Mouse (Mus musculus): ENCODE data around the gene Prr19. TPM values are rescaled to one million over a fixed set of nuclear protein-coding genes. Genes with fewer than 3 reads are reported as not detected.
A peak's percentile ranks its signal among the peaks of the same experiment; 100 is the strongest.

Prr19 gene
- total RNA-seq, 2 experiments from 2014 or later = not detected

- DNase-seq (ENCODE audit: extremely low spot score in 1 of 2, low spot score in 1 of 2) = no peak
These were observed 10.7 kb upstream of the Prr19 start for GRCm38 (mm10) chr7:25290463-25290862.

- no peak for DNase-seq (ENCODE audit: extremely low spot score in 1 of 2, low spot score in 1 of 2)
These were observed 10.3 kb upstream of the Prr19 start for GRCm38 (mm10) chr7:25290911-25291310.

GRCm38 (mm10) chr7:25292107-25292506 is 9.1 kb upstream of the Prr19 start:
- DNase-seq (ENCODE audit: extremely low spot score in 1 of 2, low spot score in 1 of 2) = no peak

- DNase-seq (ENCODE audit: extremely low spot score in 1 of 2, low spot score in 1 of 2) = no peak
These were observed 7.9 kb upstream of the Prr19 start for GRCm38 (mm10) chr7:25293191-25293739.

- no peak for DNase-seq (ENCODE audit: extremely low spot score in 1 of 2, low spot score in 1 of 2)
These were observed 6.7 kb upstream of the Prr19 start for GRCm38 (mm10) chr7:25294495-25294894.

GRCm38 (mm10) chr7:25294960-25295722 is 6.1 kb upstream of the Prr19 start:
- no peak for DNase-seq (ENCODE audit: extremely low spot score in 1 of 2, low spot score in 1 of 2)

GRCm38 (mm10) chr7:25296945-25297453 is 4.2 kb upstream of the Prr19 start:
- no peak for DNase-seq (ENCODE audit: extremely low spot score in 1 of 2, low spot score in 1 of 2)

GRCm38 (mm10) chr7:25297454-25298325 is 3.5 kb upstream of the Prr19 start, which contains the start of gene Pafah1b3:
Gene Pafah1b3 (minus strand): TSS chr7:25297986.
- peak; percentile 58 to 70 for DNase-seq (ENCODE audit: extremely low spot score in 1 of 2, low spot score in 1 of 2)

- DNase-seq (ENCODE audit: extremely low spot score in 1 of 2, low spot score in 1 of 2) = no peak
These were observed 1.9 kb downstream of the Prr19 start for GRCm38 (mm10) chr7:25303003-25303684.

- DNase-seq (ENCODE audit: extremely low spot score in 1 of 2, low spot score in 1 of 2) = no peak
These were observed 2.4 kb downstream of the Prr19 start for GRCm38 (mm10) chr7:25303685-25304006.

- no peak for DNase-seq (ENCODE audit: extremely low spot score in 1 of 2, low spot score in 1 of 2)
These were observed 4.3 kb downstream of the Prr19 start for GRCm38 (mm10) chr7:25305481-25305880.

GRCm38 (mm10) chr7:25305956-25306613 is 4.9 kb downstream of the Prr19 start, which contains the start of gene Tmem145:
Gene Tmem145 (plus strand): TSS chr7:25306106.
- no peak for DNase-seq (ENCODE audit: extremely low spot score in 1 of 2, low spot score in 1 of 2)

GRCm38 (mm10) chr7:25306614-25306996 is 5.4 kb downstream of the Prr19 start:
- no peak for DNase-seq (ENCODE audit: extremely low spot score in 1 of 2, low spot score in 1 of 2)

GRCm38 (mm10) chr7:25308702-25309318 is 7.6 kb downstream of the Prr19 start:
- DNase-seq (ENCODE audit: extremely low spot score in 1 of 2, low spot score in 1 of 2) = no peak

- DNase-seq (ENCODE audit: extremely low spot score in 1 of 2, low spot score in 1 of 2) = no peak
These were observed 8.2 kb downstream of the Prr19 start for GRCm38 (mm10) chr7:25309425-25309824.

GRCm38 (mm10) chr7:25311193-25311592 is 10.0 kb downstream of the Prr19 start:
- no peak for DNase-seq (ENCODE audit: extremely low spot score in 1 of 2, low spot score in 1 of 2)

GRCm38 (mm10) chr7:25313325-25313724 is 12.1 kb downstream of the Prr19 start:
- no peak for DNase-seq (ENCODE audit: extremely low spot score in 1 of 2, low spot score in 1 of 2)

GRCm38 (mm10) chr7:25314606-25315305 is 13.5 kb downstream of the Prr19 start:
- DNase-seq (ENCODE audit: extremely low spot score in 1 of 2, low spot score in 1 of 2) = no peak
